Mouse (Mus musculus) CH12.LX (cell line): Measurements from ENCODE around the gene Rbl2. TPM values are rescaled to one million over a fixed set of nuclear protein-coding genes. Genes with fewer than 3 reads are reported as not detected.

ENCODE experiments used
- DNase-seq: peaks from one replicate; pipeline ENCODE4 v3.0.0-alpha.2; 2013; ENCODE audit errors: extremely low read depth
- H3K27ac ChIP-seq: 2 replicates; pipeline ENCODE4 v1.5.1; 2012; ENCODE audit warnings: low read depth, mild to moderate bottlenecking, control low read depth, moderate library complexity; ENCODE audit not compliant: insufficient read depth
- H3K27me3 ChIP-seq: replicated peaks from 2 replicates; pipeline ENCODE3; 2012; ENCODE audit warnings: inconsistent platforms
- H3K36me3 ChIP-seq, 2 experiments: replicated peaks in 1 of 2; 2 replicates each; pipeline versions ENCODE3 to v1.6.1; 2012; ENCODE audit warnings: inconsistent platforms in 1 of 2, low read length in 1 of 2, mild to moderate bottlenecking in 1 of 2, mixed read lengths in 1 of 2, moderate library complexity in 1 of 2; ENCODE audit not compliant: control insufficient read depth in 1 of 2, insufficient read depth in 1 of 2
- H3K4me1 ChIP-seq, 2 experiments: 2 replicates each; pipeline ENCODE4 v1.6.1; 2012; ENCODE audit warnings: inconsistent platforms in 1 of 2, moderate library complexity in 1 of 2; ENCODE audit not compliant: insufficient read depth in 2 of 2, control insufficient read depth in 1 of 2
- H3K4me2 ChIP-seq: 2 replicates; pipeline ENCODE4 v1.6.1; 2012; ENCODE audit warnings: low read depth, mild to moderate bottlenecking, control low read depth; ENCODE audit not compliant: poor library complexity, insufficient read depth, severe bottlenecking
- H3K4me3 ChIP-seq, 3 experiments: fragments of 150-350 bp in 1 of 3; sonication (generic) in 1 of 3; replicated peaks in 1 of 3; 2 replicates each; pipeline versions ENCODE3 to v1.5.1; 2011 to 2012; ENCODE audit warnings: low read depth in 2 of 3, low read length in 2 of 3, mild to moderate bottlenecking in 2 of 3, moderate library complexity in 2 of 3, control low read depth in 1 of 3, improper control_type of control experiment in 1 of 3, inconsistent platforms in 1 of 3, mixed read lengths in 1 of 3; ENCODE audit not compliant: poor library complexity in 1 of 3
- H3K79me2 ChIP-seq: replicated peaks from 2 replicates; pipeline ENCODE4 v1.6.1; 2012; ENCODE audit warnings: mild to moderate bottlenecking, moderate library complexity; ENCODE audit not compliant: control insufficient read depth, poor library complexity, insufficient read depth, severe bottlenecking; ENCODE audit errors: extremely low read depth
- H3K9ac ChIP-seq: 2 replicates; pipeline ENCODE4 v1.6.1; 2012; ENCODE audit warnings: low read depth, mild to moderate bottlenecking, control low read depth, moderate library complexity; ENCODE audit not compliant: insufficient read depth
- H3K9me3 ChIP-seq: replicated peaks from 2 replicates; pipeline ENCODE3; 2012; ENCODE audit warnings: low read length, inconsistent platforms, mixed read lengths
- CHD2 ChIP-seq: IDR thresholded peaks from 2 replicates; pipeline ENCODE4 v1.6.1; 2011; ENCODE audit warnings: low read length, improper control_type of control experiment
- CTCF ChIP-seq, 2 experiments: IDR thresholded peaks in 1 of 2; conservative IDR thresholded peaks in 1 of 2; 2 replicates each; pipeline ENCODE4 v1.5.1; 2011 to 2012; ENCODE audit warnings: low read depth in 2 of 2, low read length in 2 of 2, improper control_type of control experiment in 1 of 2, inconsistent platforms in 1 of 2, mild to moderate bottlenecking in 1 of 2, moderate library complexity in 1 of 2
- EP300 ChIP-seq: IDR thresholded peaks from 2 replicates; pipeline ENCODE4 v1.6.1; 2011; ENCODE audit warnings: low read length, improper control_type of control experiment
- IRF4 ChIP-seq: IDR thresholded peaks from 2 replicates; pipeline ENCODE4 v1.6.1; 2014; ENCODE audit warnings: low read depth, mild to moderate bottlenecking, inconsistent platforms, low read length, improper control_type of control experiment
- MAX ChIP-seq: IDR thresholded peaks from 2 replicates; pipeline ENCODE4 v1.6.1; 2011; ENCODE audit warnings: low read length, improper control_type of control experiment
- MEF2A ChIP-seq: IDR thresholded peaks from 2 replicates; pipeline ENCODE4 v1.6.1; 2014; ENCODE audit warnings: low read depth, mild to moderate bottlenecking, inconsistent platforms, low read length, improper control_type of control experiment, borderline replicate concordance
- MXI1 ChIP-seq: IDR thresholded peaks from 2 replicates; pipeline ENCODE4 v1.6.1; 2011; ENCODE audit warnings: mild to moderate bottlenecking, low read depth, low read length, improper control_type of control experiment
- MYC ChIP-seq: IDR thresholded peaks from 2 replicates; pipeline ENCODE4 v1.6.1; 2011; ENCODE audit warnings: low read depth, mild to moderate bottlenecking, improper control_type of control experiment, low read length
- NELFE ChIP-seq: IDR thresholded peaks from 2 replicates; pipeline ENCODE4 v1.6.1; 2011; ENCODE audit warnings: low read depth, low read length, improper control_type of control experiment
- PAX5 ChIP-seq: IDR thresholded peaks from 2 replicates; pipeline ENCODE4 v1.6.1; 2012; ENCODE audit warnings: low read length, inconsistent platforms, mixed read lengths
- POLR2A ChIP-seq: IDR thresholded peaks from 2 replicates; pipeline ENCODE4 v1.6.1; 2011; ENCODE audit warnings: low read depth, mild to moderate bottlenecking, improper control_type of control experiment, low read length
- POLR2AphosphoS2 ChIP-seq: IDR thresholded peaks from 2 replicates; pipeline ENCODE4 v1.6.1; 2011; ENCODE audit warnings: low read depth, low read length, improper control_type of control experiment
- RAD21 ChIP-seq: IDR thresholded peaks from 2 replicates; pipeline ENCODE4 v1.6.1; 2011; ENCODE audit warnings: low read depth, mild to moderate bottlenecking, low read length, improper control_type of control experiment, moderate library complexity
- SMC3 ChIP-seq: IDR thresholded peaks from 2 replicates; pipeline ENCODE4 v1.6.1; 2011; ENCODE audit warnings: low read depth, low read length, improper control_type of control experiment
- TBP ChIP-seq: conservative IDR thresholded peaks from 2 replicates; pipeline ENCODE4 v1.6.1; 2011; ENCODE audit warnings: low read depth, low read length, improper control_type of control experiment
- TCF12 ChIP-seq: IDR thresholded peaks from 2 replicates; pipeline ENCODE4 v1.6.1; 2014; ENCODE audit warnings: low read depth, mild to moderate bottlenecking, inconsistent platforms, low read length, improper control_type of control experiment
- USF1 ChIP-seq: IDR thresholded peaks from 2 replicates; pipeline ENCODE4 v1.6.1; 2014; ENCODE audit warnings: low read depth, mild to moderate bottlenecking, inconsistent platforms, low read length, improper control_type of control experiment
- ZC3H11A ChIP-seq: IDR thresholded peaks from 2 replicates; pipeline ENCODE4 v1.6.1; 2012; ENCODE audit warnings: low read depth, mild to moderate bottlenecking, inconsistent platforms, low read length, improper control_type of control experiment
- ZMIZ1 ChIP-seq: IDR thresholded peaks from 2 replicates; pipeline ENCODE4 v1.6.1; 2012; ENCODE audit warnings: low read depth, mild to moderate bottlenecking, inconsistent platforms, low read length, improper control_type of control experiment
- ZNF384 ChIP-seq: IDR thresholded peaks from 2 replicates; pipeline ENCODE4 v1.6.1; 2012; ENCODE audit warnings: low read depth, low read length, improper control_type of control experiment, inconsistent platforms
- dilution Hi-C: fragments of 300-500 bp; cut with MboI; formaldehyde crosslinking; loops from 2 replicates; pipeline ENCODE4 v1.14.3; 2020; ENCODE audit warnings: low sequenced_read_pairs; ENCODE audit not compliant: extremely low pct_unique_long_range_greater_than_20kb, extremely low pct_ligation_motif_present
- in situ Hi-C: fragments of 300-500 bp; cut with MboI; formaldehyde crosslinking; loops from 3 replicates; pipeline ENCODE4 v1.14.3; 2019; ENCODE audit warnings: low sequenced_read_pairs, low pct_ligation_motif_present, low pct_unique_long_range_greater_than_20kb, mixed read lengths
- polyA plus RNA-seq: library from polyadenylated mRNA; unstranded; fragments of >175 nt; gene quantifications from 2 replicates; pipeline ENCODE4 v1.2.1, GENCODE M21; 2012; ENCODE audit warnings: low read depth; ENCODE audit not compliant: insufficient read length
- total RNA-seq, 2 experiments: library from RNA; depleted of rRNA; stranded (reverse); fragments of 300-350 nt in 1 of 2; fragments of >200 nt in 1 of 2; gene quantifications; 2 replicates each; pipeline ENCODE4 v1.2.3; 2012 to 2014

Gene Rbl2
- total and polyA plus RNA-seq, 3 experiments: 19.0 to 21.9 (median 19.2) TPM

DNA sequence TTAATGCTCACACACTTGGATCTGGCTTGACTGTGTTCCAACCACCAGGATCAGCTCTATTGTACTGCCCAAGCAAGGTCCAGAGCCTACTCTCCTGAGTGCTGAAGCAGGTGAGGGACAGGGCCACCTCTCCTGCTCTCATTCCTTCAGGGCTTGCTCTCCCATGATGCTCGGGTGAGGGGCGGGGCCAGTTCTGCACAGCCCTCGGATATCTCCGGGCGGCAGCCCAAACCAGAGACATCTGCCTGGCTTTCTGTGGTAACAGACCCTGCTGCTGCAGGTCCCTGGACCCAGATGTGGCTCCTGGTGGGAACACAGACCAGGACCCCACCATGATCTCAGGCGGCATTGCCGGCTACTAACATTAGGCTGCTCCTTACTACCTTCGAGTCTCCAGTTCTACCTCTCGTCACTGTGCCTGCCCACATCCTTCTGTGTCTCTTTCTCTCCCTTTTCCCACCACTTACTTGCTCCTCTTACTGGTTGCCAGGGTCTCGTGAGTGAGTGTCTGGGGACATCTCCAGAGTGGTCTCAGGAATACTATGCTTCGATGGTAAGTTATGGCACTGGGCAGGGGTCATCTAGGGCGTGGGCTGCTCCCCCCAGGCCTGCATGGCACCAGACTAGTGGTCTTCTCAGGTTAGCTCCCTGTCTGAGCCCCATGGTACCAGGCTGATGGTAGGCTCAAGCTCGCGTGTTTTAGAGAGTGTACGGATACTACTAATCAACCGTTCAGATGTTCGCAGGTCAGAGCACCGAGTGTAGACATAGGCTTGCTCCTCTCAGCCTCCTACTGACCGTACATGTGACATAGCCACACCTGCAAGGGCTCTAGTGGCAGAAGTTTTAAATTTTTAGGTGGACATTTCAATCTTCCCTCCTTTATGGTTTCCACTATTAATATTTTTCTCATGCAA, 9.0 kb upstream of the Rbl2 start:
- peak overlapping the region; percentile 59 to 67 (median 60) for H3K4me3 ChIP-seq
- H3K9ac ChIP-seq: peak overlapping the region; percentile 62
- H3K9me3 ChIP-seq: no peaks in the 10 kb centered on the region
- no peak overlapping the region for H3K27ac ChIP-seq
- no peaks in the 10 kb centered on the region for H3K27me3 ChIP-seq
- no peak for TF ChIP-seq SMC3
- no peak for TF ChIP-seq CTCF (conservative IDR thresholded peaks at IDR 0.05 in 1 of 2, IDR thresholded peaks at IDR 0.05 in 1 of 2; ENCODE audit: low read depth in 2 of 2, low read length in 2 of 2)
- no peak for TF ChIP-seq RAD21
- peak; percentile 70; the same call in 1 of the 2 replicates for TF ChIP-seq TCF12
- no peak; the same call in 1 of the 2 replicates for TF ChIP-seq ZMIZ1
- TF ChIP-seq NELFE: peak; percentile 82
- no peak for TF ChIP-seq CHD2
- peak; percentile 85 for TF ChIP-seq POLR2A
- no peak for TF ChIP-seq PAX5
- TF ChIP-seq MXI1: 0 out of 2 replicates have a peak, but pooled peaks have one; percentile 8
- TF ChIP-seq TBP: 0 out of 2 replicates have a peak, but pooled peaks have one; percentile 48
- dilution Hi-C loops (no loop called here), in situ Hi-C loops (no loop called here)
- H3K4me1 ChIP-seq: peaks cover 9 to 26% of the 10 kb centered on the region in 2 experiments
- H3K4me2 ChIP-seq: peak overlapping the region; percentile 84
- no peaks in the 10 kb centered on the region for H3K79me2 ChIP-seq
- DNase-seq: peak; percentile 55
- peaks cover 0 to 14% of the 10 kb centered on the region in 2 experiments for H3K36me3 ChIP-seq

DNA sequence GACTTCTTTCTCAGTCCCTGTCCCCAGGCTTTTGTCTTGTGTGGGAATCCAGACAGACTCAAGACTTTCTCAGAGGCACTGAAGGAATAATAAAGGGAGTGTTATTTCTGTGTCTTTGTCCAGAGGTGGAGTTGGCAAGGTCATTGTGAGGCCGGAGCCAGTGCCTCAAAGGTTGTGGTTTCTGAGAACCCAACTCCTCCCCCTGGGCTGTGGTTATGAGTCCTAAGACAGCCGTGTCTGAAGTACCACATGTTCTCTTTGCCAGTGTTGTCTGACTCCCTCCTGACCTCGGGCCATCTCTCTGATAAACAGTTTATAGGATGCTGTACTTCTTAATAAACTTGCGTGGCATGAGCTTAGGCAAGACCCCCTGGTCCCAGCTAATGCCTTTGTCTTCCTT, 4.7 kb upstream of the Rbl2 start:
- Histone ChIP-seq H3K79me2 (no peaks in the 10 kb centered on the region), H3K4me2 (peak overlapping the region; percentile 43; the same call in 1 of the 2 replicates), H3K9me3 (no peaks in the 10 kb centered on the region), H3K4me1 (peaks cover 11 to 25% of the 10 kb centered on the region in 2 experiments), H3K4me3 (no peak overlapping the region), H3K9ac (peak overlapping the region; percentile 22; the same call in 1 of the 2 replicates), H3K27me3 (no peaks in the 10 kb centered on the region), H3K27ac (no peak overlapping the region), H3K36me3 (no peaks in the 10 kb centered on the region)
- dilution Hi-C loops: no loop called here
- TF ChIP-seq EP300 (no peak), MYC (no peak; the same call in 1 of the 2 replicates), POLR2AphosphoS2 (no peak), MAX (0 out of 2 replicates have a peak, but pooled peaks have one; percentile 23), POLR2A (no peak), MEF2A (no peak), CTCF (conservative IDR thresholded peaks at IDR 0.05 in 1 of 2, IDR thresholded peaks at IDR 0.05 in 1 of 2; ENCODE audit: low read depth in 2 of 2, low read length in 2 of 2) (no peak), IRF4 (no peak), TBP (0 out of 2 replicates have a peak, but pooled peaks have one; percentile 35), ZNF384 (no peak), NELFE (no peak), USF1 (no peak), ZC3H11A (no peak)
- DNase-seq: no peak
- in situ Hi-C loops: no loop called here
